Mouse (Mus musculus) lung, postnatal 36 days (tissue): ENCODE measurements around the gene Dock6.

Experiments
- DNase-seq: peaks from one replicate; pipeline ENCODE4 v3.0.0; 2022; ENCODE audit warnings: mixed read lengths

Gene Dock6

GRCm38 (mm10) chr9:21769558-21770183, 82.8 kb downstream of the Dock6 start:
- DNase-seq, result no peak

- peak; percentile 54 for DNase-seq
These were observed 83.7 kb downstream of the Dock6 start for GRCm38 (mm10) chr9:21768511-21769411.

- DNase-seq, result peak; percentile 57
These were observed 84.5 kb downstream of the Dock6 start for GRCm38 (mm10) chr9:21767896-21768295.

GRCm38 (mm10) chr9:21764084-21764999, 88.1 kb downstream of the Dock6 start:
- DNase-seq, result peak; percentile 76

- DNase-seq, result peak; percentile 84
These were observed 90.3 kb downstream of the Dock6 start for GRCm38 (mm10) chr9:21762135-21762534.

GRCm38 (mm10) chr9:21760155-21761088, 92.0 kb downstream of the Dock6 start, which contains the start of gene Spc24:
Spc24 (minus strand) TSS chr9:21760303.
- DNase-seq, result peak; percentile 97

- no peak for DNase-seq
These were observed 92.7 kb downstream of the Dock6 start for GRCm38 (mm10) chr9:21759718-21760117.

GRCm38 (mm10) chr9:21758576-21759529, 93.6 kb downstream of the Dock6 start:
- no peak for DNase-seq

- no peak for DNase-seq
These were observed 97.7 kb downstream of the Dock6 start for GRCm38 (mm10) chr9:21754516-21755321.

GRCm38 (mm10) chr9:21754003-21754402, 98.4 kb downstream of the Dock6 start:
- peak; percentile 88 for DNase-seq

- peak; percentile 55 for DNase-seq
These were observed 100.1 kb downstream of the Dock6 start for GRCm38 (mm10) chr9:21752252-21752792.

- DNase-seq, result peak; percentile 78
These were observed 101.1 kb downstream of the Dock6 start for GRCm38 (mm10) chr9:21751347-21751746.

GRCm38 (mm10) chr9:21750370-21750769, 102.1 kb downstream of the Dock6 start:
- DNase-seq, result no peak
